8 mouse cellular contexts compared by ENCODE assay signal in genomic region chr10:57743606-57744016, GRCm38 (mm10). TPM values are rescaled to one million over a fixed set of nuclear protein-coding genes. Genes with fewer than 3 reads are reported as not detected.
DNase-seq lines count a peak whose midpoint lies in the region; ATAC-seq and TF ChIP-seq lines count a peak whose summit lies in the region.

No protein-coding gene starts in this region.

- H3K36me3 ChIP-seq in heart, embryonic 10.5 days, result no peaks in the 10 kb centered on the region
- no peaks in the 10 kb centered on the region for H3K36me3 ChIP-seq in limb, embryonic 13.5 days
- no peaks in the 10 kb centered on the region for H3K36me3 ChIP-seq in midbrain, embryonic 15.5 days (replicated peaks)
- H3K36me3 ChIP-seq in stomach, embryonic 16.5 days (ENCODE audit: control insufficient read depth, insufficient read depth, low read length), result no peaks in the 10 kb centered on the region

- peak overlapping the region; percentile 49 for H3K4me2 ChIP-seq in limb, embryonic 13.5 days (replicated peaks)
- H3K4me2 ChIP-seq in midbrain, embryonic 15.5 days, result peak overlapping the region; percentile 51
- H3K4me2 ChIP-seq in stomach, embryonic 16.5 days (ENCODE audit: low read depth, low read length), result peak overlapping the region; percentile 58

- TF ChIP-seq CTCF in cortical plate, adult 2 months (IDR thresholded peaks at IDR 0.05; ENCODE audit: extremely low read depth, insufficient read depth, low read length), result peak; percentile 74

- ATAC-seq in limb, embryonic 13.5 days (ENCODE audit: low FRiP score, low read depth), result peak; percentile 44; the same call in 1 of the 2 replicates
- peak; percentile 87 for ATAC-seq in midbrain, embryonic 15.5 days (replicated peaks)
- ATAC-seq in stomach, embryonic 16.5 days (ENCODE audit: insufficient read depth, low FRiP score), result no peak; the same call in 1 of the 2 replicates

- H3K27me3 ChIP-seq in heart, embryonic 10.5 days (ENCODE audit: insufficient read depth, poor library complexity, severe bottlenecking), result no peaks in the 10 kb centered on the region
- H3K27me3 ChIP-seq in limb, embryonic 13.5 days, result 0 out of 2 replicates have a peak, but pooled peaks cover 5% of the 10 kb centered on the region
- no peaks in the 10 kb centered on the region for H3K27me3 ChIP-seq in midbrain, embryonic 15.5 days (replicated peaks)
- H3K27me3 ChIP-seq in stomach, embryonic 16.5 days (ENCODE audit: control insufficient read depth, insufficient read depth, low read length), result no peaks in the 10 kb centered on the region; the same call in 1 of the 2 replicates

- H3K4me1 ChIP-seq in cortical plate, adult 2 months (ENCODE audit: control insufficient read depth, insufficient read depth, low read length), result no peaks in the 10 kb centered on the region
- no peaks in the 10 kb centered on the region for H3K4me1 ChIP-seq in heart, embryonic 10.5 days
- no peaks in the 10 kb centered on the region for H3K4me1 ChIP-seq in limb, embryonic 13.5 days
- H3K4me1 ChIP-seq in midbrain, embryonic 15.5 days, result no peaks in the 10 kb centered on the region
- no peaks in the 10 kb centered on the region for H3K4me1 ChIP-seq in stomach, embryonic 16.5 days (ENCODE audit: control insufficient read depth, insufficient read depth, low read length)

- H3K9ac ChIP-seq in limb, embryonic 13.5 days, result no peak overlapping the region
- H3K9ac ChIP-seq in midbrain, embryonic 15.5 days, result no peak overlapping the region
- H3K9ac ChIP-seq in stomach, embryonic 16.5 days (ENCODE audit: low read length), result 0 out of 2 replicates have a peak overlapping the region, but pooled peaks have one; percentile 39

- 8% methylated on average over 6 of the region's 6 CpGs for WGBS in heart, embryonic 10.5 days
- WGBS in limb, embryonic 13.5 days, result 9% methylated on average over 6 of the region's 6 CpGs
- under 1% methylated on average over 6 of the region's 6 CpGs for WGBS in midbrain, embryonic 15.5 days
- 4% methylated on average over 6 of the region's 6 CpGs for WGBS in stomach, embryonic 16.5 days

- peak; percentile 12 for DNase-seq in 3134 (ENCODE audit: extremely low read depth, insufficient read length, low spot score)
- DNase-seq in MEL-GATA-1-ER (ENCODE audit: extremely low read depth, low read depth), result peak; percentile 60
- DNase-seq in heart, embryonic 10.5 days (ENCODE audit: low spot score), result no peak
- DNase-seq in kidney, adult 9 months, result peak; percentile 78

- H3K9me3 ChIP-seq in heart, embryonic 10.5 days, result no peaks in the 10 kb centered on the region
- H3K9me3 ChIP-seq in limb, embryonic 13.5 days, result no peaks in the 10 kb centered on the region
- no peaks in the 10 kb centered on the region for H3K9me3 ChIP-seq in midbrain, embryonic 15.5 days
- H3K9me3 ChIP-seq in stomach, embryonic 16.5 days (replicated peaks; ENCODE audit: control insufficient read depth, low read length), result no peaks in the 10 kb centered on the region

- no peak for TF ChIP-seq POLR2A in cortical plate, adult 2 months (IDR thresholded peaks at IDR 0.05; ENCODE audit: extremely low read depth, insufficient read depth, low read length)

- no peak overlapping the region for H3K27ac ChIP-seq in cortical plate, adult 2 months (ENCODE audit: insufficient read depth, low read length)
- no peak overlapping the region for H3K27ac ChIP-seq in heart, embryonic 10.5 days
- no peak overlapping the region for H3K27ac ChIP-seq in limb, embryonic 13.5 days
- H3K27ac ChIP-seq in midbrain, embryonic 15.5 days, result no peak overlapping the region
- H3K27ac ChIP-seq in stomach, embryonic 16.5 days (ENCODE audit: low read length), result no peak overlapping the region

- peak overlapping the region; percentile 16; the same call in 1 of the 2 replicates for H3K4me3 ChIP-seq in cortical plate, adult 2 months (ENCODE audit: insufficient read depth, low read length)
- H3K4me3 ChIP-seq in heart, embryonic 10.5 days, result peak overlapping the region; percentile 47
- peak overlapping the region; percentile 26; the same call in 1 of the 2 replicates for H3K4me3 ChIP-seq in limb, embryonic 13.5 days
- H3K4me3 ChIP-seq in midbrain, embryonic 15.5 days, result peak overlapping the region; percentile 37
- peak overlapping the region; percentile 51 for H3K4me3 ChIP-seq in stomach, embryonic 16.5 days (replicated peaks; ENCODE audit: low read length)

RNA-seq across cellular contexts. Expression of gene Fabp7, which starts 41.1 kb away (rescaled TPM):
- 66.2 TPM in 2 replicates for polyA plus RNA-seq in cortical plate, adult 2 months (2012; rRNA removed)
- polyA plus RNA-seq in heart, embryonic 10.5 days (2016; fragmentation: Nextera tagmentation; extraction: Ambion mirVana), result 1.3 and 2.0 TPM in 2 replicates
- 9.3 and 10.8 TPM in 2 replicates for polyA plus RNA-seq in limb, embryonic 13.5 days (2015; fragmentation: Nextera tagmentation; extraction: Ambion mirVana)
- polyA plus RNA-seq in midbrain, embryonic 15.5 days (2015; fragmentation: Nextera tagmentation; extraction: Ambion mirVana), result 1,183 and 1,204 TPM in 2 replicates
- 50.6 and 52.9 TPM in 2 replicates for polyA plus RNA-seq in stomach, embryonic 16.5 days (2015; fragmentation: Nextera tagmentation; extraction: Ambion mirVana)

RNA-seq across cellular contexts. Expression of gene Smpdl3a, which starts 50.5 kb away (rescaled TPM):
- 41.6 and 45.0 TPM in 2 replicates for polyA plus RNA-seq in cortical plate, adult 2 months (2012; rRNA removed)
- 10.3 and 16.5 TPM in 2 replicates for polyA plus RNA-seq in heart, embryonic 10.5 days (2016; fragmentation: Nextera tagmentation; extraction: Ambion mirVana)
- polyA plus RNA-seq in limb, embryonic 13.5 days (2015; fragmentation: Nextera tagmentation; extraction: Ambion mirVana), result 10.7 and 11.6 TPM in 2 replicates
- polyA plus RNA-seq in midbrain, embryonic 15.5 days (2015; fragmentation: Nextera tagmentation; extraction: Ambion mirVana), result 17.8 and 22.2 TPM in 2 replicates
- polyA plus RNA-seq in stomach, embryonic 16.5 days (2015; fragmentation: Nextera tagmentation; extraction: Ambion mirVana), result 43.8 and 50.4 TPM in 2 replicates

Comparison
In these comparisons a context has a peak if more than half of its experiments do, and no peak if none do; other contexts are left out.
1. RNA of gene Fabp7, which starts 41.1 kb away (polyA plus RNA-seq): 1,183 to 1,204 TPM in midbrain, embryonic 15.5 days; 66.2 TPM in cortical plate, adult 2 months, 50.6 to 52.9 TPM in stomach, embryonic 16.5 days, 9.3 to 10.8 TPM in limb, embryonic 13.5 days and 1.3 to 2.0 TPM in heart, embryonic 10.5 days; every median in the first group is over 10 times any median in the second.
2. Peak in every context shown above with its lines, with median percentiles within 50 percentile points of each other: H3K4me3 ChIP-seq and H3K4me2 ChIP-seq.